In genomic region chr15:84923508-84924181, GRCm38 (mm10) we compare ENCODE assay signal across 8 mouse cellular contexts. TPM values are rescaled to one million over a fixed set of nuclear protein-coding genes. Genes with fewer than 3 reads are reported as not detected.
DNase-seq lines count a peak whose midpoint lies in the region; ATAC-seq lines count a peak whose summit lies in the region.

No protein-coding gene starts in this region.

- intact Hi-C loops in gastrocnemius, postnatal 14 days (cut with DNase I; ENCODE audit: low total_unique reads), result no loop called here

- H3K27me3 ChIP-seq in embryonic facial prominence, embryonic 11.5 days (ENCODE audit: control insufficient read depth, insufficient read depth, low read length), result no peaks in the 10 kb centered on the region
- no peaks in the 10 kb centered on the region for H3K27me3 ChIP-seq in midbrain, embryonic 12.5 days

- peak overlapping the region; percentile 92 for H3K9ac ChIP-seq in embryonic facial prominence, embryonic 11.5 days (replicated peaks; ENCODE audit: low read length)
- peak overlapping the region; percentile 99 for H3K9ac ChIP-seq in midbrain, embryonic 12.5 days (replicated peaks)

- H3K27ac ChIP-seq in embryonic facial prominence, embryonic 11.5 days (replicated peaks; ENCODE audit: low read depth, low read length), result peak overlapping the region; percentile 95
- peak overlapping the region; percentile 95 for H3K27ac ChIP-seq in midbrain, embryonic 12.5 days (replicated peaks)

- ATAC-seq in embryonic facial prominence, embryonic 11.5 days (replicated peaks; ENCODE audit: insufficient number of reproducible peaks, low FRiP score, low TSS enrichment, low read depth), result peak; percentile 76
- peak; percentile 43 for ATAC-seq in inflammation-experienced regulatory T-cells, adult 6 months
- ATAC-seq in midbrain, embryonic 12.5 days (ENCODE audit: low FRiP score, low read depth), result peak; percentile 77

- peak overlapping the region; percentile 94 for H3K4me3 ChIP-seq in embryonic facial prominence, embryonic 11.5 days (ENCODE audit: low read depth, low read length)
- peak overlapping the region; percentile 100 for H3K4me3 ChIP-seq in midbrain, embryonic 12.5 days

- H3K4me2 ChIP-seq in embryonic facial prominence, embryonic 11.5 days (ENCODE audit: low read depth, low read length), result peak overlapping the region; percentile 60
- peak overlapping the region; percentile 87 for H3K4me2 ChIP-seq in midbrain, embryonic 12.5 days (replicated peaks)

- H3K9me3 ChIP-seq in embryonic facial prominence, embryonic 11.5 days (replicated peaks; ENCODE audit: control insufficient read depth, low read length), result no peaks in the 10 kb centered on the region
- H3K9me3 ChIP-seq in midbrain, embryonic 12.5 days, result no peaks in the 10 kb centered on the region

- H3K36me3 ChIP-seq in embryonic facial prominence, embryonic 11.5 days (replicated peaks; ENCODE audit: control insufficient read depth, insufficient read depth, low read depth, low read length), result peaks cover 3% of the 10 kb centered on the region
- H3K36me3 ChIP-seq in midbrain, embryonic 12.5 days, result peaks cover 14% of the 10 kb centered on the region

- DNase-seq in gastrocnemius, postnatal 14 days, result peak; percentile 67
- DNase-seq in gastrocnemius, adult 18-20 months (ENCODE audit: low spot score), result no peak
- peak; percentile 59 for DNase-seq in CD4-positive, CD25-positive, alpha-beta regulatory T cell, adult 2 months (ENCODE audit: low read depth, low spot score)
- peak; percentile 7 for DNase-seq in embryonic facial prominence, embryonic 11.5 days (ENCODE audit: low spot score)
- no peak for DNase-seq in B cell, adult 2 months
- DNase-seq in layer of hippocampus, adult 8-10 months (ENCODE audit: low spot score in 2 of 2), result no peak

- under 1% methylated on average over 68 of the region's 68 CpGs for WGBS in embryonic facial prominence, embryonic 11.5 days
- 1% methylated on average over 67 of the region's 68 CpGs for WGBS in midbrain, embryonic 12.5 days

- H3K4me1 ChIP-seq in embryonic facial prominence, embryonic 11.5 days (ENCODE audit: control insufficient read depth, insufficient read depth, low read length), result no peaks in the 10 kb centered on the region; the same call in 1 of the 2 replicates
- H3K4me1 ChIP-seq in midbrain, embryonic 12.5 days, result peaks cover 28% of the 10 kb centered on the region

RNA-seq across cellular contexts. Expression of gene Nup50, which starts 0.4 kb away (rescaled TPM):
- total RNA-seq in gastrocnemius, postnatal 14 days (2021), result 10 to 100 TPM; 14.3 to 14.4 TPM
- total RNA-seq in gastrocnemius, adult 18-20 months (2021), result 10 to 100 TPM; 12.8 to 15.6 TPM
- polyA plus RNA-seq in embryonic facial prominence, embryonic 11.5 days (2014; fragmentation: Nextera tagmentation; extraction: Ambion mirVana), result 65.8 and 67.1 TPM in 2 replicates
- 10 to 100 TPM; 18.8 to 32.6 (median 20.8) TPM for polyA plus RNA-seq in inflammation-experienced regulatory T-cells, adult 6 months (2017; shearing (Covaris generic))
- 62.4 and 65.2 TPM in 2 replicates for polyA plus RNA-seq in midbrain, embryonic 12.5 days (2016; fragmentation: Nextera tagmentation; extraction: Ambion mirVana)
- 10 to 100 TPM; 29.0 to 35.4 (median 33.0) TPM for total RNA-seq in layer of hippocampus, adult 8-10 months (2022)

RNA-seq across cellular contexts. Expression of gene Gm29666, which starts 3.8 kb away (rescaled TPM):
- under 1 TPM; 0.09 to 0.14 TPM for total RNA-seq in gastrocnemius, postnatal 14 days (2021)
- total RNA-seq in gastrocnemius, adult 18-20 months (2021), result under 1 TPM; 0.09 to 0.14 TPM
- 0.50 and 0.52 TPM in 2 replicates for polyA plus RNA-seq in embryonic facial prominence, embryonic 11.5 days (2014; fragmentation: Nextera tagmentation; extraction: Ambion mirVana)
- polyA plus RNA-seq in inflammation-experienced regulatory T-cells, adult 6 months (2017; shearing (Covaris generic)), result under 1 TPM; 0.55 to 0.63 (median 0.63) TPM
- 0.75 and 0.97 TPM in 2 replicates for polyA plus RNA-seq in midbrain, embryonic 12.5 days (2016; fragmentation: Nextera tagmentation; extraction: Ambion mirVana)
- 1 to 10 TPM; 1.3 to 1.8 (median 1.7) TPM for total RNA-seq in layer of hippocampus, adult 8-10 months (2022)

Comparison
In these comparisons a context has a peak if more than half of its experiments do, and no peak if none do; other contexts are left out.
1. DNase-seq: peak in gastrocnemius, postnatal 14 days (single experiment), CD4-positive, CD25-positive, alpha-beta regulatory T cell, adult 2 months (single experiment) and embryonic facial prominence, embryonic 11.5 days (single experiment); none in gastrocnemius, adult 18-20 months (single experiment), B cell, adult 2 months (0 of 2) and layer of hippocampus, adult 8-10 months (0 of 2).
2. Peak in every context shown above with its lines, with median percentiles within 50 percentile points of each other: ATAC-seq.